Mouse (Mus musculus) gastrocnemius, postnatal 36 days (tissue): ENCODE measurements at regions not wholly inside any gene's neighbourhood (a gene's known extent, or its start where the extent isn't known, plus 50 kb on each side); places are given as distances from the start of the nearest gene placed in this dataset.
A peak's percentile ranks its signal among the peaks of the same experiment; 100 is the strongest.

ENCODE experiments used
- DNase-seq, 2 experiments: peaks; one replicate each; pipeline ENCODE4 v3.0.0; 2022
- intact Hi-C: fragments of 180-260 bp; cut with DNase I; formaldehyde crosslinking; loops from one replicate; pipeline ENCODE4 v1.15.1; 2025

DNA sequence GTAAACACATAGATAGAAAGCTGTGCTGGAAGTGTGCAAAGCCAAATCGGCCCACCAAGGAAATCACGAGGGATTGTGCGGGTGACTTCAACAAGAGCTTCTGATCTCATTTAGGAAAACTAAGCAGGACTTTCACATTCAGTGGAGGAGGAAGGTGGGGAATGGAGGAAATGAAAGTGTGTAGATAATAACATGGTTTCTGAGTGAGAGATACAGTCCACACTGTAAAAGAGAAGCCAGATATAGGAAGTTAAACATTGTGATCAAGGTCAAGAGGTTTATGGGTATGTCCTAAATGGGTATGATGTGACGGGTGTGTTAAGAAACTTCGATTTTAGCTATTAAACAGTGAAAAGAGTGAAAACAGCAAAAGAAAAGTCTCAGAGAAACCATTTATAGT is 310.1 kb upstream of the Actbl2 start:
- DNase-seq, result no peak
- intact Hi-C loops, result no loop called here

DNA sequence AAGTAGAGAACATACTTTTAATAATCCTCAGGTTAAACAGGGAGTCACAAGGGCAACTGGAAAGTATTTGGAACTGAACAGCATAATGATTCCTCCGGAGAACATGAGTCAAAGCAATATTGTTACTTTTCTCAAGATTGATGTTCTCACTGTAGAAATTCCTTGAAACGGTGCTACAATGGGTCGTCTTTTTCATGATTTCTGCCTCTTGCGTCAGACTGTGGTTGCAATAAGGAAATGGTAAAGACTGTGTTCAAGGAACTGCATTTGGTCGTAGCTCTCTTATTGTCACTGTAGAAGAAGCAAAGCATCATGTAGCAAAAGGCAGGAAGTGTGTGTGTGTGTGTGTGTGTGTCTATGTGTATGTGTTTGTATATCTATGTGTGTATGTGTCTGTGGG is 294.6 kb upstream of the Actbl2 start:
- intact Hi-C loops, result loop anchor here (10.0 kb wide), 2 partner anchors 215 to 455 kb away; no protein-coding TSS in a partner anchor
- DNase-seq, result no peak

DNA sequence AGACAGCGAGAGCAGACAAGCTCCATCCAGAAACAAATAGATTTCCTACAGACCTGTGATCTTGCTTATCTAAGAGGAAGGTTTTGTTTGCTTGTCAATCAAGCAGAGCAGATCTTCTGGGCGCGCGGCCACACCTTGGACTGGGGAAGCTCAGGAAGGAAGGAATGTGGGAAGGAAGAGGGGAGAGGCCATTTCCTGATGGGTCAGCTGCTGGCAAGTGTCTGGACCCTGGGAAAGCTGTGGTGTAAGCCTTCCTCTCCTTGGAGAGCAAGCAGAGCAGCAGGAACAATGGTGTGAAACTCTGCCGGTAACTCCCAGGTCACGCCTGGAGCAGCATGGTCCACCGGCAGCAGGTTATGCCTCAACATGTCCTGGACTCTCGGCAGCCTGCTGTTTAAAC is 287.7 kb upstream of the Actbl2 start:
- peak in 1 of 2 experiments; percentile 13 for DNase-seq
- intact Hi-C loops, result loop anchor here (5.0 to 10.0 kb wide), 3 partner anchors 222 to 448 kb away; no protein-coding TSS in a partner anchor

DNA sequence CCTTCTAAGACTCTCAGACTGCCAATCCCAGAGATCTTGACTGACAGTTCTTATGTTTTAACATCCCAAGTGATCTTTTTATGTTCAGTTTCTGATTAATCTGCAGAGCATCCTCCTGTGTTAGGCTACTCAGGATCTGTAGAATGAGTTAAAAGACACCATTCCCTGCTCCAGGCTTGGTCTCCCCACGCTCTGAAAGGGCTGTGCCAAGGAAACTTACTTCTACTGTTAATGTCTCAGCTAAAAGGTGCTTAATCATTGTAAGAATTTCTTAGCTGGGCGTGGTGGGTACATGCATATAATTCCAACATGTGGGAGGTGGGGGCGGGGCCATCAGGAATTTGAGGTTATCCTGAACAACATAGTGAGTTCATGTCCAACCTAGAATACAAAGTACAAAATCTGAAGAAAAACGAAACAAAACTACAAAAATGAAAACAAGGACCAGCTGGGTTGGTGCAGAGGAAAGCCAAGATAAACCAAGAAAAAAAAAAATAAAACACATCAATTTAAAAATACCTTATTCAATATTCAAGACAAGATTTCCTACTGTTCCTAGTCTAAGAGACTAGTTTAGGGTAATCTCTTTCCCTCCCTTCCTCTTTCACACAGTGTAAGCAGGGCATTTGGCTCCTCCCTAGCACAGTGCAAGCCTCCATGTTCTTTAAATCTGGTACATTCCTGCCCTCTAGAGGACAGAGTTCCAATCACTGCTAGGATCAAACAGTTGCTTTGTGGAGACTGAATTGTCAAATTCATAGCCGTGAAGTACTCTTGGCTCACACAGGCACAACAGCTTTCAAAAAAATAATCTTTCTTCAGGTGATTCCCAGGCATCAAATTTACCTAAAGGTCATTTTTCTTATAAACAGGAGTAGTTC is 286.9 kb upstream of the Actbl2 start:
- peak in 1 of 2 experiments; percentile 35 for DNase-seq
- intact Hi-C loops, result loop anchor here (2.0 to 10.0 kb wide), 4 partner anchors 223 to 577 kb away; no protein-coding TSS in a partner anchor

DNA sequence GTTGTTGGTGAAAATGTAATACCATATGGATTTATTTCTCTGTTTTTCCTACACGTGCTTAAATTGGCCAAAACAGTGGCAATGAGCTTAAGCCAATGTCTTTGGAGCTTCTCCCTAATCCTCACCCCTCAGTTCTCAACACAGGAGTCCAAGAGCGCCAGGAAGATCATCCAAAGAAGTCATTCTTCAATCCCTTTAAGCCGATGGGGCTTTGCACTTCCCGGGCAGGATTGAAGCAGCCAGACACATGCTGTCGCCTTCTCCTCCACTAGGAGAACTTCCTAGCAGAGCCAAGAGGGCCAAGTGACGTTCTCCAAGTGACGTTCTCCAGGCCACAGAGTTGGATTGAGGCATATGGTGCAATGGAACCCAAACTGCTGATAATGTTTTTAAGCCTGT is 286.3 kb upstream of the Actbl2 start:
- intact Hi-C loops, result loop anchor here (2.0 to 10.0 kb wide), 4 partner anchors 224 to 578 kb away; no protein-coding TSS in a partner anchor
- peak in 1 of 2 experiments; percentile 11 for DNase-seq

DNA sequence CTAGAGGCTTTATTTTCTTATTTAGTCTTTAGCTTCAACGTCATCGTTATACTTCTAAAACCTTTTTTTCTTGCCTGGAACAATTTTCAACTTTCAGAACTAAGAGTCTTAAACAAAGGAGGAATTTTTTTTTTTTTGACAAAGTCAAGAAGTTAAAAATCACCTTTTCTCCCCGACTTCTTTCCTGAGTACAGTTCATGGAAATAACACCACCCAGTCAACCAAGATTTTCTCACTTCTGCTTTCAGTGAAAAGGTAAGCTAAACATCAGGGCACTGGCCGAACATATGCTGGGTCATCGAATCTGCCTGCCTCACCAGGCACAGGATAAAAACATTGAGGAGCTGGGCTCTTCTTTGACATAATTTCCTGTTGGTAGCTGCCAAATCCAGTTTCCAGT is 277.4 kb upstream of the Actbl2 start:
- DNase-seq, result no peak
- intact Hi-C loops, result no loop called here

DNA sequence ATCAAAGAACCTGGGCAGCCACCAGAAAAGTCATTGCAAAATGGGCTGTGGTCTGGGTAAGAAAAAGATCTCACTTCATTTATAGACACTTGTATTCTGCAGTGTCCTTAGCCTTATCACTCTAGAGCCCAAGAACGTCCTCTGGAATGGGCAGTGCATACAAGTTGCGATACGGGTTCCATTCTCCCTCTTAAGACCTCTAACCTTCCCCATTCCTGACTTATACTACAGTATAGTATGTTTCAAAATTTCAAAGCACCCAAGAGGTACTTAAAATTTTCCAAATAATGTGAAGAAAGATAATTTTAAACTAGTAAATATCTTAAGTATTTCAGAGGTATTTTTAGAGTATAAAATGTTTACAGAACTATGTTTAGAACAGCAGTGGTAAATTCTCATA is 276.8 kb upstream of the Actbl2 start:
- DNase-seq, result no peak

DNA sequence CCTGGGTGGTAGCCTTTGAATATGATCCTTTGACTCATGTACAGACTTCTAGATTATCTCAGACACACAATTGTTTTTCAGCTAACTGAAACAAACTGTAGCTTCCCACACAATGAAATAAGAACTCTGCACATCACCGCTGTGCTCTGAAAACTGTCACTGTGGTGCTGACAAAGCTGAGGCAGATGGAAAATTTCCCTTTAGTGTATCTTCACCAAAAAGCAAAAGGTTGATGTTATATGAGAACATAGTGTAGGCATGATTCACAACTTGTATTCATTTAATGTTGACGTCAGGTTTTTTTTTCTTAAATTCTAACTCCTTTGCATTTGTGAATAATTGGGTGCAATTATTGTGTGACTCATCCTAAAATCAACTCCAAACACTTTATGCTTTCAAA is 264.1 kb upstream of the Actbl2 start:
- no peak for DNase-seq
- intact Hi-C loops, result no loop called here

More for the DNA sequence above, 276.8 kb upstream of the Actbl2 start:
- intact Hi-C loops, result no loop called here

DNA sequence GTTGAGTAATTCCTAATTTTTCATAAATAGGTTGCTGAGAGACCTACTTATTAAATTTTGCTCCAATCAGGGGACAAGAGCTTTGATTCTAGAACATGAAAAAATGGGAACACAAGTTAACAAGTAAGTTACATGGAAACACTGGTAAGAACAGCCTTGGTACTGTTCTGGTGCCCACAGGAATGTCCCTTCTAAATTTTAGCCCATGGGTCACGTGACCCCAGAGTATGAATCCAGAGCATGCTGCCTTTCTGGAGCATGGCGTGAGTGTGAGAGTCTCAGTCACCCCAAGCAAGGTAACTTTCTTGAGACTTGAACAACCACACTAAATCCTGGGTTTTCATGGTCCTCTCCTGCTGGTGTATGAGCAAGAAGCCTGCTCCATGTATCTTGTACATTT is 263.7 kb upstream of the Actbl2 start:
- intact Hi-C loops, result no loop called here

DNA sequence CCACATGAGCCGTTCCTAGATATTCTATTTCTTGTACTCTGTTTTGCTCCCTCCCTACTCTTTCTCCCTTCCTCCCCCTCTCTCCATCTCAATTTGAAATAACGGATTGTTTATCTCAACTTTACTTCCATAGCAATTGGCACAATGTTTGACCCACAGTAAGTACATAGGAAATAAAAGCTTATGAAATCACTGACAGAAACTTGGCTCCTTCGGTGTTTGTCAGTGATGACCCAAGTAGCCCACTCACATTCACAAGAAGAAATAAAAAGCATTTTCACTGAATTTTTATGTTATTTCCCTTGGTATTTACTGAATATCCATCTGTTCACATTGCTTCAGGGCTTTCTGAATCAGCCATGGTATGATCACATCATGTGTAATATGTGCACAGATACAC is 260.2 kb upstream of the Actbl2 start:
- no peak for DNase-seq
- intact Hi-C loops, result no loop called here

More for the DNA sequence above, 263.7 kb upstream of the Actbl2 start:
- DNase-seq, result no peak

DNA sequence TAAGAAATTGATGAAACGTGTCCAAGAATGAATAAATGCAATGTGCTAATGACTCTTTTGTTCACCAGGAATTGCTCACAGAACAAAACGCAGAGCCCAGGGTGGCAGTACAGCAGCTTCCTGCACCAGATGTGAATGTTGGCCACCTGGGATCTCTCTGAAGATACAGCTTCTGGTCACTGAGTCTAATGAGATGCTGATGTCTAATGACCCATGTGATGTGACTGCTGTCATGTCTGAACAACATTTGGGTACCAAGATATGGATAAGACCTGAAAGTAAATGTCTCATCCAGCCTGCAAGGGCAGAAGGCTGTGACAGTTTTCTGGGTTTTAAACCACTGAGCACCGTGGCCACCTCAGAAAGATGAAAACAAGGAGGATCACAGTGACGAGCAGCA is 252.1 kb upstream of the Actbl2 start:
- intact Hi-C loops, result no loop called here
- DNase-seq, result no peak

DNA sequence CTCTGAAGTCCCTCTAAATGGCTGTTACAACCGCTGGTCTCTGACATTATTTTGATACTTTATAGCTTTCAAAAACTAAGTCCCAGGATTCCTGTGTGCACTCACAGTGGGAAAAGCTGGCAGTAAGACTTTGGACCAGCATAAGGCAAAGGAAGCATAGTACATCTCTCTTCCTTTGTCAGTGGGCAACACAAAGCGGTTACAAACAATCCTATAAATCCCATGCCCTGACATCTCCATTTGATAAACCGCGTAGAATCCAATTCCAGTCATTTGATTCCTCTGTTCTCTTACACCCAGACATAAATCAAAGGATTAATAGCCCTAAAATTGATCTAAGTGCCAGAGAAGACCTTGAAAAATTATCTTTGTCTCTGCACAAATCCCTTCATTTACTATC is 240.7 kb upstream of the Actbl2 start:
- no peak for DNase-seq
- intact Hi-C loops, result no loop called here

DNA sequence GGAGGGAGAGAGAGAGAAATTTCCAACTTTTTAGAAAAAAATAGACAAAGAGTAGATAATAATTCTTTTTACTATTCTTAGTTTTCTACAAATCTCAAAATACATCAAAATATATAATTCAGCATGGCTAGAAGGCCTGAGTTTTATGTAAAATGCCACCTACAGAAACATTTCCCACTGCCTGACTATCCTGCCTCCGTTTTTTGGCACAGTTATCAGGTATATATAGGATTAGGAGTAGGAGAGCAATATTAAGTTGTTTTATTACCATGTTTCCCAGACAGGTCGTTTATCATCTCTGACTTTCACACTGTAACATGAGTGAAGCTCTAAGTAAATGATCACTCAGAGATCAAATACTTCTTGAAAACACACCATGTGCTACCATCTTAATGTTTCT is 224.7 kb upstream of the Actbl2 start:
- intact Hi-C loops, result no loop called here
- DNase-seq, result no peak

DNA sequence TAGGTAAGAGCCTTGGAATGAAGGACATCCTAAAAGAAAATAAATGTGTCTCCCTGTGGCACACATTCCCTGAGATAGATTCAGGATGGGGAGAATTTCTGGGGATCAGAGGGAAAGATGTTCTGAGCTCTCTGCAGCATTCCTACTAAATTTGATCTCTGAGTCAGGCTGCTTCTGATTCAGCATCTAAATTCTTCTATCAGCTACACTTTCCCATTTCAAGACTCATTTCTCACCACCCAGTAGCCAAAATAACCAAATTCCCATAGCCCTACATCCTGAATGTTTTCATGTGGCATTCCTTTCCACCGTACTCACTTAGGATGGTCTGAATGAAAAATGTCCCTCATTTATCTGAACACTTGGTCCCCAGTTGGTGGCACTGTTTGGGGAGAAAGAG is 223.2 kb upstream of the Actbl2 start:
- intact Hi-C loops, result no loop called here
- DNase-seq, result no peak

DNA sequence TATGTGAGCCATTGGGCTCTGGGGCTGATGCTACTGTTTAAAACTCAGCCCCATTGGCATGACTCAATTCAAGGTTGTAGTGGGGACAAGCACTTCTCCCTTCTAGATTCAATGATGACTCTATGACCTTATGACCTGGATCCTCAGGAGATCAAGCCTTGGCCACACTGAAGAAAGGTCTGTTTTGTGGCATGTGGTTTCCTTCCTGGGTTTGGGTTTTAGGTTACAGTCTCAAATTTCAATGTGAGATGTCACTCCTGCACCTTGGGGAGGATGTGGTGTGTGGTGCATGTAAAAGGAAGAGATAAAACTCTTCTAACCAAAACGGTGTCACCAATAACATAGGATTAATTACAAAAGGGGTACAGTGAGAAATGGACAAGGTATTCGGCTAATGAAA is 211.2 kb upstream of the Actbl2 start:
- intact Hi-C loops, result no loop called here
- DNase-seq, result no peak

DNA sequence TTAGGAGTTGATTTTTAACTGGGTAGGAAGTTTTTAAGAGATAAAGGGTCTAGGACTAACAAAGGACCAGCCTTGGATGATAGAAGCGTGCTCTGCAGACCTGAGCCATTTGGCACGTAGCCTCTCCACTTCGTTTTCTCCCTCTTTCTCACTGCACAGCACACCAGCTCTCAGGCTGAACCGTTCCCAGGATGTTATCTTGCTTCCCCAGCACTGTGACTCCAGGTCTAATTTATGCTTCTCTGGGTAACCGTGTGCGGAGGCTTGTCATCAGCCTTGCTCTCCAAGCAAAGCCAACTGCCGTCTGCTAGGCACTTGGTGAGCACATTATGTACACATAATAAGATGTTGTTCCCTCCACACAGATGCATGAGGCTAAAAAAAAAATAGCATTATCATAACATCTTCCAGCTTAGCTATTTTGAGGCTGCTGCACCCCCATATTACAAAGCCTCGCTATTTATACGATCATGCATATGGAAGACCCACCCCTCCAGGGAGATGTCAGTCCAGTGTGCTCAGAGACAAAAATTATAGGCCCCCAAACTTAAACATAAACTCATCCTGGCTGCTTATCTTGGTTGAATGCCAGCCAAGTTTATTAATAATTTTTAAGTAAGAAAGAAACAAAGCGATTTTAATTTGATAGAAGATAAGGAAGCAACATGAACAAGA is 210.3 kb upstream of the Actbl2 start:
- DNase-seq, result no peak
- intact Hi-C loops, result no loop called here

DNA sequence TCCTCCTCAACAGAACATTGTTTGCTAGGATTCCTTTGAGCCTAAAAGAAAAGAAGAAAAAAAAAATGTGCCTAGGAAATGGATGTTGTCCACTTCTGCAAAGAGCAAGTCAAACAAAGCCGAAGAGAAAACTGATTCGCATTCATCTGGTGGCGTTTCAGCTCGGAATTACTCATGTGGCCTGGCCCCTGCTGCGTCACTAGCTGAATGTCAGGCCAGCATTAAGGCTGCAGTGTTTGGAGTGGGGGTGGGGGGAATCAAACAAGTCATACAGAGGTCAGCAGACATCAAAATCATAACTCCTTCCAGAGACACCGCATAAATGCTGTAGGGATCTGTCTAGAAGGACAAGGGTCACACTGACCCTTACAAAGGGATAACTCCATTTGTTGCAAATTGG is 204.7 kb upstream of the Actbl2 start:
- DNase-seq, result no peak
- intact Hi-C loops, result no loop called here

DNA sequence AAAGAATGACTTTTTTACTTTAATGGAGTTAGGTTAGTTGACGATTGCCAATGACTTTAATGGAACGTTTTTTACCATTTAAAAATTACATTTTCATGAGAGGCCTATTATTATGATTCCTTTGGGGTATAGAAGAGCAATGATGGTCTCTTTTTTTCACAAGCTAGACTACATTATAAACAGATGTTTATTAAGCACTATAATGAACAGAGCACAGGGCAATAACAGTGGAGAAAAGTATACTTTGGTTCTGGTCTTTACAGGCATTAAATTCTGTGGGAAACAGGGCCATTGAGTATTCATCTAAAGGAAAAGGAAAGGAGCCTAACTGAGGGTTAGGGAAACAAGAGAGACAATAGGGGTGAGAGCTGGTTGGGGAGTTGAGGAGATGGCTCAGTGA is 199.0 kb upstream of the Actbl2 start:
- intact Hi-C loops, result no loop called here

DNA sequence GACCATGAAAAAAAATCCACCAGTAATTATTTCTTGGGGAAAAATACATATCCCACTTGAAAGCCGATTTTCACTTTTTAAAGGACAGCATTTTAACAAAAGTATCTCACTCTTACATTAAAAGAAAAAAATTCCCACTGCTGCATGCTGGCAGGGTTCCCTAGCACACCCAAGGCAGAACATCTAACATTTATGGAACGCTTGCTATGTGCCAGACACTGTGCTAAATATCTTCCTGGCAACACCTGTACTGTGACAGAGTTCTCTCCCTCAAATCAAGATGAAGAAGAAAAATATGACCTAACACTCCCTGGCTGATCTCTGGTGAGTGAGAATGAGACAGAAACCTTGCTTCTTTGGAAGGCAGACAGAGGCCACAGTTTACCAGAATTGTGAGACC is 167.1 kb upstream of the Actbl2 start:
- intact Hi-C loops, result no loop called here
- no peak for DNase-seq

More for the DNA sequence above, 199.0 kb upstream of the Actbl2 start:
- no peak for DNase-seq

DNA sequence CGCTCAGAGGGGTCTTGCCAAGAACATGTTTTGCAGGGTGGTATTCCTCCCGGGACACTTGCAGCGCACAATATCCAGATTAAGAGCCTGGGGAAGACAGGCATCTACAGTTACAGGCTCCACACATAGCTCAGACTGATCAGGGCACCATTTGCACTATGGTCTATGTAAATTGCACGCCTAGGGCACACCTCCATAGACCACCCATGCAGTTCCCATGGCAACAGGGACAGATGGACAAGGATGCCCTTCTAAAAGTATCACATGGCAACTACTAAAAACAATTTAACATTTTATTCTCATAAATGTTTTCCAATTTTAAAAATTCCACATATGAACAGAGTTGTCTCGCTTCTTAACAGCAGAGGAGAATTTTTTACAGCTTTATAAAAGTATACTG is 158.7 kb upstream of the Actbl2 start:
- intact Hi-C loops, result no loop called here
- DNase-seq, result no peak

DNA sequence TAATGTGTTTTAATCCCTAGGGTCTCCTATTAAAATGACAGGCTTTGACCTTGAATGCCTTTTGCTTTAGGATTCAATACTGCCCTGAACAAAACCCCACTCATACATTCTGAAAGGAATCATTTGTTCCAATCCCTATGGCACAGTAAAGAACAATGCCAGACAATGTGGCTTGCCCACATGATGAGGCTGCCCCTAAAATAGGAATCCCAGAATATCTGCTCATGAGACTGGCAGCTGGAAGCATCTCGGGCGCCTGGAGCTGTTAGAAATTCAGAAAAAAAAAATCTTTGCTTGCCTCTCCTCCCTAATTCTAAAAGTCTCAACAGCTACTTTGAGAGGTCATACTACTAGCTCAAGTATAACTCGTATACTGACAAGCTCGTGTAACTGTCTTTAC is 157.5 kb upstream of the Actbl2 start:
- DNase-seq, result no peak
- intact Hi-C loops, result no loop called here

DNA sequence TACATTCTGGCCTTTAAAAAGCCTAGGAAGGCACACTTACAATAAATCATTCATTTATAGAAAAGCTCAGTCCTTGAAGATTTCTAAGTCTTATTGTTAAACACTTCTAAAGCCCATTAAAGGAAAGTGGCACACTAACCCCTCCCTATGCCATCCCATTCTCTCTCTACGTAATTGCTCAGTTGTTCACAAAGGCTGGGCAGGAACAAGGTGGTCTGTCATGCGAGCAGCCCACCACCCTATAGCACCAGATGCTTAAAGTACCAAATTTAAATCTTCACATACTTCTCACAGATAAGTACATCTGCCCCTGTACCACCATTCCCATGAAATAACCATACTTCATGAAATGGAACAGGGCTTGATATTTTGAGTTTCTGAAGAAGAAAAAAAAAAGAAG is 156.1 kb upstream of the Actbl2 start:
- DNase-seq, result no peak
- intact Hi-C loops, result no loop called here
